Comparison of ENCODE assay signal across 8 mouse cellular contexts in the genomic region with DNA sequence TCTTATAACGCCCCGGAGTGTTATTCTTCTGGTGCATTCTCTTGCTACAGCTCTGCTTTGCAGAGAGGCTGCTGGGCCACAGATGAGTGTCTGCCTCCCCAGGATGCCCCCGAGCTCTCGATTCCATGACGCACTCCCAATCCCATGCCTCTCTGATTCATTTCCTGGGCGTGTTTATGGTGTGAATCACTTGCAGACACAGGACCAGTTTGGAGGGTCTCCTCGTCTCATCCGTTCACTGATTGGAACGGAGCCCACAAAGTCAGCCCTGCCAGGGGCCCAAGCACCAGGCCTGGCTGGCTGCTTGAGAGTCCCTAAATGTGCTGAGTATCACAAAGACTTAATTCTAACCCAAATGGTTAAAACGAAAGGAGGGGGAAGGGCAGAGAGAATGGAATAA.
DNase-seq lines count a peak whose midpoint lies in the region; ATAC-seq and TF ChIP-seq lines count a peak whose summit lies in the region.
"Had no signal": no experiment of that assay in that cellular context is flagged by ENCODE, and none has a peak within 500 bp of the region (broad histone marks: within the 10 kb centered on the region; RNA-seq: fewer than 3 reads in every experiment).

No protein-coding gene starts in this region.

- no peak overlapping the region for H3K4me2 ChIP-seq in lung, postnatal 0 days (replicated peaks; ENCODE audit: low read depth, low read length)
- H3K4me2 ChIP-seq in hindbrain, embryonic 13.5 days = peak overlapping the region; percentile 17; the same call in 1 of the 2 replicates
- no peak overlapping the region for H3K4me2 ChIP-seq in stomach, embryonic 16.5 days (ENCODE audit: low read depth, low read length)

- H3K27me3 ChIP-seq in lung, postnatal 0 days (replicated peaks; ENCODE audit: insufficient read depth, low read length) = no peaks in the 10 kb centered on the region
- no peaks in the 10 kb centered on the region for H3K27me3 ChIP-seq in hindbrain, embryonic 13.5 days
- H3K27me3 ChIP-seq in stomach, embryonic 16.5 days (ENCODE audit: control insufficient read depth, insufficient read depth, low read length) = no peaks in the 10 kb centered on the region

- peak; percentile 85 for ATAC-seq in lung, postnatal 0 days
- peak; percentile 81 for ATAC-seq in hindbrain, embryonic 13.5 days (ENCODE audit: low FRiP score)
- peak; percentile 29; the same call in 1 of the 2 replicates for ATAC-seq in stomach, embryonic 16.5 days (ENCODE audit: insufficient read depth, low FRiP score)

- no peak for TF ChIP-seq CTCF in lung, postnatal 0 days (IDR thresholded peaks at IDR 0.05)

- H3K36me3 ChIP-seq in lung, postnatal 0 days (ENCODE audit: insufficient read depth, low read length) = no peaks in the 10 kb centered on the region
- no peaks in the 10 kb centered on the region for H3K36me3 ChIP-seq in hindbrain, embryonic 13.5 days
- H3K36me3 ChIP-seq in stomach, embryonic 16.5 days (ENCODE audit: control insufficient read depth, insufficient read depth, low read length) = no peaks in the 10 kb centered on the region

- 48% methylated on average over 10 of the region's 10 CpGs for WGBS in lung, postnatal 0 days
- 28% methylated on average over 10 of the region's 10 CpGs for WGBS in hindbrain, embryonic 13.5 days
- WGBS in stomach, embryonic 16.5 days = 52% methylated on average over 10 of the region's 10 CpGs

- H3K9me3 ChIP-seq in lung, postnatal 0 days (ENCODE audit: low read length) = no peaks in the 10 kb centered on the region
- H3K9me3 ChIP-seq in hindbrain, embryonic 13.5 days = no peaks in the 10 kb centered on the region
- no peaks in the 10 kb centered on the region for H3K9me3 ChIP-seq in stomach, embryonic 16.5 days (replicated peaks; ENCODE audit: control insufficient read depth, low read length)

- H3K27ac ChIP-seq in lung, postnatal 0 days (ENCODE audit: low read length) = no peak overlapping the region
- peak overlapping the region; percentile 76 for H3K27ac ChIP-seq in hindbrain, embryonic 13.5 days
- H3K27ac ChIP-seq in stomach, embryonic 16.5 days (ENCODE audit: low read length) = no peak overlapping the region

- TF ChIP-seq EP300 in lung, postnatal 0 days (IDR thresholded peaks at IDR 0.05) = no peak; the same call in 1 of the 2 replicates

- peak; percentile 57 for DNase-seq in lung, postnatal 0 days (ENCODE audit: low spot score)
- DNase-seq in lung, postnatal 36 days = no peak
- DNase-seq in fibroblast of lung, adult 2 months (ENCODE audit: low read depth) = peak; percentile 71
- no peak for DNase-seq in layer of hippocampus, postnatal 10 days (ENCODE audit: low spot score in 2 of 2)
- DNase-seq in layer of hippocampus, postnatal 14 days (ENCODE audit: low spot score in 2 of 2) = no peak

- no peak overlapping the region for H3K9ac ChIP-seq in lung, postnatal 0 days (replicated peaks; ENCODE audit: low read depth)
- no peak overlapping the region; the same call in 1 of the 2 replicates for H3K9ac ChIP-seq in hindbrain, embryonic 13.5 days
- H3K9ac ChIP-seq in stomach, embryonic 16.5 days (ENCODE audit: low read length) = no peak overlapping the region

- H3K4me3 ChIP-seq in lung, postnatal 0 days (ENCODE audit: low read depth, low read length) = no peak overlapping the region
- no peak overlapping the region for H3K4me3 ChIP-seq in hindbrain, embryonic 13.5 days
- H3K4me3 ChIP-seq in stomach, embryonic 16.5 days (replicated peaks; ENCODE audit: low read length) = no peak overlapping the region
- H3K4me3 ChIP-seq: erythroblast, embryonic 14.5 days had no signal

- peaks cover 4% of the 10 kb centered on the region; the same call in 1 of the 2 replicates for H3K4me1 ChIP-seq in lung, postnatal 0 days (ENCODE audit: insufficient read depth, low read depth, low read length)
- peaks cover 48% of the 10 kb centered on the region for H3K4me1 ChIP-seq in hindbrain, embryonic 13.5 days (replicated peaks)
- peaks cover 10% of the 10 kb centered on the region for H3K4me1 ChIP-seq in stomach, embryonic 16.5 days (ENCODE audit: control insufficient read depth, insufficient read depth, low read length)

Comparison
In these comparisons a context has a peak if more than half of its experiments do, and no peak if none do; other contexts are left out.
1. DNase-seq: peak in lung, postnatal 0 days (single experiment) and fibroblast of lung, adult 2 months (single experiment); none in lung, postnatal 36 days (single experiment), layer of hippocampus, postnatal 10 days (0 of 2) and layer of hippocampus, postnatal 14 days (0 of 2).
2. ATAC-seq: peak in every context shown above with its lines; median percentile 85 in lung, postnatal 0 days; 81 in hindbrain, embryonic 13.5 days; 29 in stomach, embryonic 16.5 days.